Comparison of ENCODE assay signal across 18 mouse cellular contexts in the genomic region with DNA sequence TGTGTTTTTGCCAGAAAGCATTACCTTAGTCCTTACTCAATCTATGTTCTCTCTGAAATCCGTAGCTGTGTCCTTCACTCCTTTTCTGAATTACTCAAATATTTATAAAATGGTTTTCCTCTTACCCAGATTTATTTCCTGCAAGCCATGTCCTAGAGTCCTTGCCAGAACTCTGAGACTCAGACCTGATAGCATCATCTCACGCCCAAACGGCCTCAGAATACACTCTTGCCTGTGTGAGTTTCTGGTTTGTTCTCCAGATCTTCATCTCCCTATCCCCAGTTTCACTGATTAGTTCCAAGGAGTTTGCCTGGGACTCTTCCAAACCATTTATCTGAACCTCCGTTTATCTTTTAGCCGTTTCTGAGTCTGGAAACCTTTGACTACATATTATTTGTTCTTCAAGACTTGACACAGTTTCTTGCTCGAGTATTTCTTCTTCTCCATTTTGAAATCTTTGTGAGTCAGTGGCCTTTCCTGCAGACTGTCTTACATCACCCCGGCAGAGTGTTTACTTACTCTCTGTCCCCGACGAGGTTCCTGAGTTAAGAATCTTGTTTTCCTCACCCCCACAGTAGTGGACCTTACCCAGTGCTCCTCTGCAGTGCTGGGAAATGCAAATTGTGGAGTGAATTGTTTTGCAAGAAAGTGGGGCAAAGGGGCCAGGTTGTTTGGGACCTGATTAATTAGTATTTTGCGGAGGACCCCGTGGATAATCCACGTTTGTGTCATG. TPM values are rescaled to one million over a fixed set of nuclear protein-coding genes. Genes with fewer than 3 reads are reported as not detected.
DNase-seq lines count a peak whose midpoint lies in the region; ATAC-seq and TF ChIP-seq lines count a peak whose summit lies in the region.
"Had no signal": no experiment of that assay in that cellular context is flagged by ENCODE, and none has a peak within 500 bp of the region (broad histone marks: within the 10 kb centered on the region; RNA-seq: fewer than 3 reads in every experiment).

No protein-coding gene starts in this region.

- H3K9ac ChIP-seq in intestine, embryonic 14.5 days (ENCODE audit: low read length): no peak overlapping the region
- H3K9ac ChIP-seq in intestine, postnatal 0 days (ENCODE audit: low read depth, low read length): no peak overlapping the region
- H3K9ac ChIP-seq in liver, embryonic 16.5 days (ENCODE audit: low read depth, low read length): no peak overlapping the region
- H3K9ac ChIP-seq in liver, embryonic 12.5 days: no peak overlapping the region
- H3K9ac ChIP-seq: embryonic facial prominence, embryonic 13.5 days; heart, embryonic 12.5 days; liver, embryonic 13.5 days had no signal

- H3K36me3 ChIP-seq in intestine, embryonic 14.5 days (ENCODE audit: control insufficient read depth, insufficient read depth, low read length): no peaks in the 10 kb centered on the region
- no peaks in the 10 kb centered on the region for H3K36me3 ChIP-seq in intestine, postnatal 0 days (ENCODE audit: control insufficient read depth, insufficient read depth)
- no peaks in the 10 kb centered on the region for H3K36me3 ChIP-seq in liver, embryonic 16.5 days (ENCODE audit: control insufficient read depth, insufficient read depth)
- H3K36me3 ChIP-seq in liver, embryonic 12.5 days: no peaks in the 10 kb centered on the region
- no peaks in the 10 kb centered on the region for H3K36me3 ChIP-seq in embryonic facial prominence, embryonic 10.5 days (replicated peaks)
- H3K36me3 ChIP-seq: embryonic facial prominence, embryonic 13.5 days; forebrain, embryonic 10.5 days; heart, embryonic 12.5 days; liver, embryonic 13.5 days had no signal

- no peak for TF ChIP-seq CTCF in intestine, postnatal 0 days (IDR thresholded peaks at IDR 0.05; ENCODE audit: low read depth)

- H3K9me3 ChIP-seq in intestine, embryonic 14.5 days (ENCODE audit: control insufficient read depth, low read length): no peaks in the 10 kb centered on the region
- no peaks in the 10 kb centered on the region for H3K9me3 ChIP-seq in intestine, postnatal 0 days (ENCODE audit: control insufficient read depth)
- no peaks in the 10 kb centered on the region for H3K9me3 ChIP-seq in liver, embryonic 16.5 days (replicated peaks; ENCODE audit: control insufficient read depth, low read length)
- no peaks in the 10 kb centered on the region for H3K9me3 ChIP-seq in liver, embryonic 12.5 days (replicated peaks)
- no peaks in the 10 kb centered on the region for H3K9me3 ChIP-seq in embryonic facial prominence, embryonic 10.5 days
- H3K9me3 ChIP-seq: embryonic facial prominence, embryonic 13.5 days; forebrain, embryonic 10.5 days; heart, embryonic 12.5 days; liver, embryonic 13.5 days had no signal

- H3K27ac ChIP-seq in intestine, embryonic 14.5 days (ENCODE audit: low read depth): 0 out of 2 replicates have a peak overlapping the region, but pooled peaks have one; percentile 19
- no peak overlapping the region for H3K27ac ChIP-seq in intestine, postnatal 0 days (ENCODE audit: low read depth, low read length)
- no peak overlapping the region for H3K27ac ChIP-seq in liver, embryonic 16.5 days (ENCODE audit: low read length)
- H3K27ac ChIP-seq in liver, embryonic 12.5 days: no peak overlapping the region
- H3K27ac ChIP-seq in embryonic facial prominence, embryonic 10.5 days (replicated peaks): no peak overlapping the region
- H3K27ac ChIP-seq: embryonic facial prominence, embryonic 13.5 days; forebrain, embryonic 10.5 days; liver, embryonic 13.5 days had no signal

- H3K27me3 ChIP-seq in intestine, embryonic 14.5 days (replicated peaks; ENCODE audit: control insufficient read depth, insufficient read depth, low read length): no peaks in the 10 kb centered on the region
- no peaks in the 10 kb centered on the region for H3K27me3 ChIP-seq in intestine, postnatal 0 days (replicated peaks; ENCODE audit: control insufficient read depth, insufficient read depth, low read length)
- H3K27me3 ChIP-seq in liver, embryonic 16.5 days (ENCODE audit: control insufficient read depth, insufficient read depth, low read depth, low read length): no peaks in the 10 kb centered on the region
- H3K27me3 ChIP-seq in liver, embryonic 12.5 days (replicated peaks): no peaks in the 10 kb centered on the region
- no peaks in the 10 kb centered on the region for H3K27me3 ChIP-seq in embryonic facial prominence, embryonic 10.5 days (replicated peaks; ENCODE audit: low read depth, poor library complexity, severe bottlenecking)
- H3K27me3 ChIP-seq: CH12.LX; embryonic facial prominence, embryonic 13.5 days; heart, embryonic 12.5 days; liver, embryonic 13.5 days had no signal

- WGBS in intestine, embryonic 14.5 days: 29% methylated on average over 12 of the region's 12 CpGs
- 28% methylated on average over 12 of the region's 12 CpGs for WGBS in intestine, postnatal 0 days
- WGBS in liver, embryonic 16.5 days (ENCODE audit: insufficient replicate concordance): 35% methylated on average over 12 of the region's 12 CpGs
- 43% methylated on average over 12 of the region's 12 CpGs for WGBS in liver, embryonic 12.5 days (ENCODE audit: insufficient replicate concordance)
- WGBS in embryonic facial prominence, embryonic 10.5 days: 74% methylated on average over 12 of the region's 12 CpGs

- ATAC-seq in intestine, embryonic 14.5 days (replicated peaks; ENCODE audit: low FRiP score, low TSS enrichment, low read depth): 0 out of 2 replicates have a peak, but pooled peaks have one; percentile 71
- ATAC-seq in intestine, postnatal 0 days: no peak
- peak; percentile 82 for ATAC-seq in liver, embryonic 16.5 days (ENCODE audit: low read depth)
- ATAC-seq in liver, embryonic 12.5 days: no peak
- ATAC-seq in granulocyte monocyte progenitor cell, adult 5-6 weeks (replicated peaks; ENCODE audit: poor library complexity, severe bottlenecking): peak; percentile 94
- peak; percentile 55; the same call in 1 of the 2 replicates for ATAC-seq in neutrophil, adult 5-6 weeks (ENCODE audit: extremely low read depth, insufficient number of reproducible peaks, low FRiP score, poor library complexity, severe bottlenecking)
- ATAC-seq: activated CD4-positive, CD25-positive, alpha-beta regulatory T cell, adult 4 months had no signal

- H3K4me2 ChIP-seq in intestine, embryonic 14.5 days (ENCODE audit: low read length): no peak overlapping the region
- no peak overlapping the region for H3K4me2 ChIP-seq in intestine, postnatal 0 days (replicated peaks; ENCODE audit: low read depth)
- no peak overlapping the region for H3K4me2 ChIP-seq in liver, embryonic 16.5 days (ENCODE audit: low read depth, low read length)
- H3K4me2 ChIP-seq in liver, embryonic 12.5 days: no peak overlapping the region
- H3K4me2 ChIP-seq: embryonic facial prominence, embryonic 13.5 days; heart, embryonic 12.5 days; liver, embryonic 13.5 days had no signal

- peak; percentile 58 for DNase-seq in intestine, embryonic 14.5 days (ENCODE audit: low spot score)
- DNase-seq in embryonic facial prominence, embryonic 10.5 days (ENCODE audit: low spot score): no peak
- DNase-seq in neural tube, embryonic 10.5 days (ENCODE audit: extremely low spot score, low spot score): no peak
- DNase-seq: cerebellum, adult 11 months; heart, postnatal 4 days; liver, embryonic 13.5 days; right cerebral cortex, adult 18-20 months; thymus, postnatal 36 days had no signal

- H3K4me3 ChIP-seq in intestine, embryonic 14.5 days (ENCODE audit: low read depth, low read length): no peak overlapping the region
- H3K4me3 ChIP-seq in intestine, postnatal 0 days (ENCODE audit: low read depth, low read length): no peak overlapping the region
- H3K4me3 ChIP-seq in liver, embryonic 16.5 days (ENCODE audit: low read depth, low read length): no peak overlapping the region
- H3K4me3 ChIP-seq in liver, embryonic 12.5 days: no peak overlapping the region
- no peak overlapping the region for H3K4me3 ChIP-seq in embryonic facial prominence, embryonic 10.5 days
- H3K4me3 ChIP-seq: embryonic facial prominence, embryonic 13.5 days; forebrain, embryonic 10.5 days; heart, embryonic 12.5 days; liver, embryonic 13.5 days had no signal

- H3K4me1 ChIP-seq in intestine, embryonic 14.5 days (replicated peaks; ENCODE audit: control insufficient read depth, insufficient read depth, low read length): no peaks in the 10 kb centered on the region; the same call in 1 of the 2 replicates
- H3K4me1 ChIP-seq in intestine, postnatal 0 days (replicated peaks; ENCODE audit: control insufficient read depth, insufficient read depth, low read length): no peaks in the 10 kb centered on the region
- H3K4me1 ChIP-seq in liver, embryonic 16.5 days (ENCODE audit: control insufficient read depth, low read depth, low read length): no peaks in the 10 kb centered on the region; the same call in 1 of the 2 replicates
- 0 out of 2 replicates have a peak, but pooled peaks cover 4% of the 10 kb centered on the region for H3K4me1 ChIP-seq in liver, embryonic 12.5 days
- no peaks in the 10 kb centered on the region for H3K4me1 ChIP-seq in embryonic facial prominence, embryonic 10.5 days
- H3K4me1 ChIP-seq: embryonic facial prominence, embryonic 13.5 days; forebrain, embryonic 10.5 days; heart, embryonic 12.5 days; liver, embryonic 13.5 days had no signal

RNA-seq across cellular contexts. Expression of a gene that starts 20.1 kb away (rescaled TPM):
- polyA plus RNA-seq in intestine, embryonic 14.5 days (2014; fragmentation: Nextera tagmentation; extraction: Ambion mirVana): 46.8 and 49.4 TPM in 2 replicates
- 8.9 and 9.9 TPM in 2 replicates for polyA plus RNA-seq in intestine, postnatal 0 days (2015; fragmentation: Nextera tagmentation; extraction: Ambion mirVana)
- polyA plus RNA-seq in liver, embryonic 16.5 days (2015; fragmentation: Nextera tagmentation; extraction: Ambion mirVana): 26.0 and 27.7 TPM in 2 replicates
- 27.3 and 28.8 TPM in 2 replicates for polyA plus RNA-seq in liver, embryonic 12.5 days (2016; fragmentation: Nextera tagmentation; extraction: Ambion mirVana)
- 40.2 and 42.8 TPM in 2 replicates for total RNA-seq in granulocyte monocyte progenitor cell, adult 5-6 weeks (2014; fragmentation: Nextera tagmentation)
- 73.8 and 87.7 TPM in 2 replicates for total RNA-seq in granulocyte monocyte progenitor cell, adult 5-6 weeks (2017)
- total RNA-seq in neutrophil, adult 5-6 weeks (2017): 90.9 and 110 TPM in 2 replicates
- 35.9 and 36.1 TPM in 2 replicates for polyA plus RNA-seq in embryonic facial prominence, embryonic 10.5 days (2016; fragmentation: Nextera tagmentation; extraction: Ambion mirVana)

Comparison
In these comparisons a context has a peak if more than half of its experiments do, and no peak if none do; other contexts are left out.
1. ATAC-seq: peak in intestine, embryonic 14.5 days (single experiment), liver, embryonic 16.5 days (single experiment), granulocyte monocyte progenitor cell, adult 5-6 weeks (single experiment) and neutrophil, adult 5-6 weeks (single experiment); none in intestine, postnatal 0 days (single experiment) and liver, embryonic 12.5 days (single experiment).